Mouse (Mus musculus) brain, embryonic 14.5 days (tissue): Measurements from ENCODE around the gene Kif1c.

Experiments
- CTCF ChIP-seq: fragments of 200-500 bp; IDR thresholded peaks from 2 replicates; pipeline ENCODE4 v1.5.1; 2012; ENCODE audit warnings: inconsistent platforms, mild to moderate bottlenecking, moderate library complexity, borderline replicate concordance; ENCODE audit not compliant: insufficient read depth, insufficient read length; ENCODE audit errors: extremely low read depth
- POLR2A ChIP-seq: fragments of 200-500 bp; IDR thresholded peaks from 2 replicates; pipeline ENCODE4 v1.6.1; 2012; ENCODE audit warnings: mild to moderate bottlenecking, inconsistent platforms, borderline replicate concordance; ENCODE audit not compliant: poor library complexity, insufficient read depth, insufficient read length, severe bottlenecking; ENCODE audit errors: extremely low read depth

- TF ChIP-seq CTCF: no peak
- no peak for TF ChIP-seq POLR2A
These were observed 52.1 kb downstream of the Kif1c start for GRCm38 (mm10) chr11:70752337-70753017.
